Mouse (Mus musculus) liver, adult 2 months (tissue): Measurements from ENCODE around the gene H2-DMb1. TPM values are rescaled to one million over a fixed set of nuclear protein-coding genes. Genes with fewer than 3 reads are reported as not detected.

ENCODE experiments used
- DNase-seq: peaks from one replicate; pipeline ENCODE4 v3.0.0-alpha.2; 2011; ENCODE audit warnings: low read depth, low spot score; ENCODE audit errors: extremely low read depth
- H3K27ac ChIP-seq: fragments of 200-500 bp; replicated peaks from 2 replicates; pipeline ENCODE4 v1.5.1; 2012; ENCODE audit warnings: low read depth, mild to moderate bottlenecking, control low read depth, inconsistent platforms, low read length; ENCODE audit not compliant: insufficient read depth
- H3K27me3 ChIP-seq: fragments of 200-500 bp; 2 replicates; pipeline ENCODE4 v1.6.1; 2012; ENCODE audit warnings: mild to moderate bottlenecking, moderate library complexity, low read length, inconsistent platforms; ENCODE audit not compliant: control insufficient read depth, insufficient read depth
- H3K36me3 ChIP-seq: fragments of 200-500 bp; 2 replicates; pipeline ENCODE4 v1.6.1; 2012; ENCODE audit warnings: low read length, inconsistent platforms; ENCODE audit not compliant: control insufficient read depth, insufficient read depth
- H3K4me1 ChIP-seq: fragments of 200-500 bp; 2 replicates; pipeline ENCODE4 v1.6.1; 2011; ENCODE audit warnings: low read length; ENCODE audit not compliant: control insufficient read depth, insufficient read depth
- H3K4me3 ChIP-seq: fragments of 200-500 bp; 2 replicates; pipeline ENCODE4 v1.5.1; 2011; ENCODE audit warnings: low read depth, mild to moderate bottlenecking, control low read depth, low read length, moderate library complexity; ENCODE audit not compliant: insufficient read depth
- H3K79me2 ChIP-seq: fragments of 200-500 bp; 2 replicates; pipeline ENCODE4 v1.6.1; 2012; ENCODE audit warnings: inconsistent platforms, mild to moderate bottlenecking, low read length, moderate library complexity; ENCODE audit not compliant: control insufficient read depth, insufficient read depth
- H3K9ac ChIP-seq: fragments of 200-500 bp; 2 replicates; pipeline ENCODE4 v1.6.1; 2012; ENCODE audit warnings: low read depth, mild to moderate bottlenecking, control low read depth, inconsistent platforms, low read length
- CTCF ChIP-seq: fragments of 200-500 bp; IDR thresholded peaks from 2 replicates; pipeline ENCODE4 v1.5.1; 2011; ENCODE audit warnings: low read depth, low read length, control low read depth
- POLR2A ChIP-seq: fragments of 200-500 bp; IDR thresholded peaks from 2 replicates; pipeline ENCODE4 v1.6.1; 2011; ENCODE audit warnings: low read length, control low read depth; ENCODE audit not compliant: insufficient read depth; ENCODE audit errors: extremely low read depth
- WGBS: fragments of 180-500 bp; shearing (Covaris S2); methylation state at CpG from one replicate; pipeline ENCODE4 v1.1.7; 2018; 5-methylcytosine and 5-hydroxymethylcytosine counted together
- polyA plus RNA-seq: library from polyadenylated mRNA; depleted of rRNA; stranded (reverse); fragments of >200 nt; gene quantifications from 2 replicates; pipeline ENCODE4 v1.2.3, GENCODE M21; 2012; rRNA removed
- total RNA-seq: library from RNA; depleted of rRNA; stranded (reverse); fragments of >200 nt; gene quantifications from 2 replicates; pipeline ENCODE4 v1.2.3, GENCODE M21; 2014; rRNA removed

Gene H2-DMb1
- total RNA-seq = 4.2 and 6.6 TPM in 2 replicates
- polyA plus RNA-seq = 8.3 and 14.5 TPM in 2 replicates

DNA sequence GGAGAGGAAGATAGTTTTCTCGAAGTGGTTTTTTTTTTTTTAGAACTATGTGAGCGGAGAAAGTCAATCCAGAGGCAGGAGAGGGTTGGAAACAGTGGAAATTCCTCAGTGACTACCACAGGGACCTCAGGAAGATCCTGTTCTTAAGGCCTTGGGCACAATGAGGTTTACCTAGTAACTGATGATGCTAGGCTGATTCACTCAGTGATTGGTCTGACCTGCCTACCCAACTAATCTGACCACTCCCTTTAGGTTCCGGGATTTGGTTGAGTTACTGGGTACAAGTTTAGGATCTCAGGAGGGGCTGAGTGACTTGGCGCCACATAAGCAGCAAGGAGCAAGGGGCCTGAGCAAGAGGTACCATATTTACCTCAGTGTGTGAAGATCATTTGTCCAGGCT is at the start of gene H2-DMb1:
Gene H2-DMb1, plus strand, starts transcription at position 150 of the 400 bp plus-strand sequence.
- Histone ChIP-seq H3K27me3 (no peaks in the 10 kb centered on the region), H3K9ac (0 out of 2 replicates have a peak within 1 kb of the TSS, but pooled peaks have one; percentile 6), H3K36me3 (no peaks in the 10 kb centered on the region), H3K4me3 (peak within 1 kb of the TSS; percentile 44), H3K27ac (no peak within 1 kb of the TSS), H3K79me2 (no peaks in the 10 kb centered on the region), H3K4me1 (no peaks in the 10 kb centered on the region)
- TF ChIP-seq CTCF = no peak
- no peak for TF ChIP-seq POLR2A
- WGBS = 51% methylated on average over 4 of the region's 4 CpGs
- DNase-seq = peak; percentile 75

- no peak for TF ChIP-seq CTCF
- TF ChIP-seq POLR2A = no peak
- WGBS = 86% methylated on average over 9 of the region's 9 CpGs
Measured at GRCm38 (mm10) chr17:34104804-34105203, 48.1 kb upstream of the H2-DMb1 start.

GRCm38 (mm10) chr17:34106555-34106954 is 46.3 kb upstream of the H2-DMb1 start:
- Histone ChIP-seq H3K4me3 (no peak overlapping the region), H3K4me1 (peaks cover 5% of the 10 kb centered on the region; the same call in 1 of the 2 replicates), H3K79me2 (no peaks in the 10 kb centered on the region), H3K27ac (no peak overlapping the region), H3K27me3 (no peaks in the 10 kb centered on the region), H3K9ac (no peak overlapping the region), H3K36me3 (peaks cover 10% of the 10 kb centered on the region)
- no peak for DNase-seq
- TF ChIP-seq CTCF = no peak
- TF ChIP-seq POLR2A = no peak
- WGBS = 93% methylated on average over 7 of the region's 7 CpGs

More at GRCm38 (mm10) chr17:34104804-34105203, 48.1 kb upstream of the H2-DMb1 start:
- Histone ChIP-seq H3K27me3 (no peaks in the 10 kb centered on the region), H3K4me3 (no peak overlapping the region), H3K4me1 (peaks cover 5% of the 10 kb centered on the region; the same call in 1 of the 2 replicates), H3K79me2 (no peaks in the 10 kb centered on the region), H3K27ac (no peak overlapping the region), H3K36me3 (no peaks in the 10 kb centered on the region), H3K9ac (no peak overlapping the region)
- peak; percentile 12 for DNase-seq

- H3K4me3 ChIP-seq = no peak overlapping the region
- H3K27me3 ChIP-seq = no peaks in the 10 kb centered on the region
- DNase-seq = peak; percentile 58
- peaks cover 17% of the 10 kb centered on the region for H3K36me3 ChIP-seq
- H3K9ac ChIP-seq = no peak overlapping the region
- H3K79me2 ChIP-seq = no peaks in the 10 kb centered on the region
- 68% methylated on average over 7 of the region's 7 CpGs for WGBS
- TF ChIP-seq POLR2A (no peak), CTCF (no peak)
- no peak overlapping the region for H3K27ac ChIP-seq
- H3K4me1 ChIP-seq = peaks cover 2% of the 10 kb centered on the region; the same call in 1 of the 2 replicates
Measured at GRCm38 (mm10) chr17:34107109-34107867, 45.6 kb upstream of the H2-DMb1 start.

DNA sequence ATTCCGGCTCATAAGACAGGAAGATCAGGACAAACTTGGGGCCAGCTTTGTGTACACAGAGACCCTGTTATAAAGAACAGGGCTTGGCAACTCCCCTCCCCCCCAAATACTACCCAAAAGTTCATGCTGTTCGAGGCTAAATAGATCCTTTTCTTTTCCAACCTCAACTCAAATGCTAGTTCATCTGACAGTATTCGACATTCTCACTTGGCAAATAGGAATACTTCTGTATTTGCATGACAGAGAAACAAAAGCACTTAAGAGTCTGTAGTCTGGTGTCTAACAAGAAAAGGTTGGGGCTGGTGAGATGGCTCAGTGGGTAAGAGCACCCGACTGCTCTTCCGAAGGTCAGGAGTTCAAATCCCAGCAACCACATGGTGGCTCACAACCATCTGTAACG is 44.4 kb upstream of the H2-DMb1 start:
- no peak overlapping the region for H3K9ac ChIP-seq
- 69% methylated on average over 6 of the region's 6 CpGs for WGBS
- peak; percentile 14 for DNase-seq
- H3K36me3 ChIP-seq = peaks cover 29% of the 10 kb centered on the region
- no peaks in the 10 kb centered on the region for H3K79me2 ChIP-seq
- no peak overlapping the region for H3K27ac ChIP-seq
- no peaks in the 10 kb centered on the region for H3K27me3 ChIP-seq
- H3K4me1 ChIP-seq = 0 out of 2 replicates have a peak, but pooled peaks cover 2% of the 10 kb centered on the region
- TF ChIP-seq CTCF (no peak), POLR2A (no peak)
- H3K4me3 ChIP-seq = no peak overlapping the region
